Mouse (Mus musculus) neural tube, embryonic 13.5 days (tissue): ENCODE measurements around the gene Pus7. TPM values are rescaled to one million over a fixed set of nuclear protein-coding genes. Genes with fewer than 3 reads are reported as not detected.

ENCODE experiments used
- ATAC-seq: fragments of 200-750 bp; cut with Nextera tagmentation; 2 replicates; pipeline ENCODE4 v1.8.0; 2017; ENCODE audit warnings: low read depth, mild to moderate bottlenecking, moderate TSS enrichment, moderate library complexity
- H3K27ac ChIP-seq: fragments of 300-500 bp; sonication (generic); replicated peaks from 2 replicates; pipeline ENCODE4 v1.5.1; 2015; ENCODE audit warnings: moderate library complexity, mild to moderate bottlenecking, inconsistent platforms
- H3K27me3 ChIP-seq: fragments of 300-500 bp; sonication (generic); 2 replicates; pipeline ENCODE4 v1.6.1; 2015; ENCODE audit warnings: mild to moderate bottlenecking, inconsistent platforms
- H3K36me3 ChIP-seq: fragments of 300-500 bp; sonication (generic); 2 replicates; pipeline ENCODE4 v1.6.1; 2015; ENCODE audit warnings: mild to moderate bottlenecking, inconsistent platforms
- H3K4me1 ChIP-seq: fragments of 300-500 bp; sonication (generic); replicated peaks from 2 replicates; pipeline ENCODE4 v1.6.1; 2015; ENCODE audit warnings: inconsistent platforms
- H3K4me2 ChIP-seq: fragments of 300-500 bp; sonication (generic); 2 replicates; pipeline ENCODE4 v1.6.1; 2015; ENCODE audit warnings: inconsistent platforms, mild to moderate bottlenecking, moderate library complexity
- H3K4me3 ChIP-seq: fragments of 300-500 bp; sonication (generic); 2 replicates; pipeline ENCODE4 v1.5.1; 2015; ENCODE audit warnings: mild to moderate bottlenecking, inconsistent platforms
- H3K9ac ChIP-seq: fragments of 300-500 bp; sonication (generic); 2 replicates; pipeline ENCODE4 v1.6.1; 2015; ENCODE audit warnings: moderate library complexity, mild to moderate bottlenecking, inconsistent platforms
- H3K9me3 ChIP-seq: fragments of 300-500 bp; sonication (generic); 2 replicates; pipeline ENCODE4 v1.6.1; 2016; ENCODE audit warnings: inconsistent platforms
- WGBS: fragments of 180-500 bp; shearing (Covaris S2); methylation state at CpG from one replicate; pipeline ENCODE4 v1.1.7; 2015; 5-methylcytosine and 5-hydroxymethylcytosine counted together
- polyA plus RNA-seq: library from polyadenylated mRNA; unstranded; fragments of >200 nt; fragmentation: Nextera tagmentation; extraction: Ambion mirVana; gene quantifications from 2 replicates; pipeline ENCODE4 v1.2.1, GENCODE M21; 2015

The Pus7 gene
- polyA plus RNA-seq = 18.3 and 20.3 TPM in 2 replicates

GRCm38 (mm10) chr5:23782931-23783877, at the start of gene Pus7:
Gene Pus7, minus strand, starts transcription at chr5:23783711.
- peak; percentile 92 for ATAC-seq
- WGBS = under 1% methylated on average over 60 of the region's 86 CpGs

GRCm38 (mm10) chr5:23830897-23831752, 47.6 kb upstream of the Pus7 start:
- no peak overlapping the region for H3K27ac ChIP-seq
- peak overlapping the region; percentile 19 for H3K4me3 ChIP-seq
- WGBS = 41% methylated on average over 58 of the region's 58 CpGs
- H3K36me3 ChIP-seq = no peaks in the 10 kb centered on the region
- no peaks in the 10 kb centered on the region for H3K9me3 ChIP-seq
- peaks cover 3% of the 10 kb centered on the region; the same call in 1 of the 2 replicates for H3K4me1 ChIP-seq
- ATAC-seq = no peak
- H3K27me3 ChIP-seq = peaks cover 26% of the 10 kb centered on the region
- no peak overlapping the region for H3K9ac ChIP-seq
- peak overlapping the region; percentile 38 for H3K4me2 ChIP-seq

More at GRCm38 (mm10) chr5:23782931-23783877, at the start of gene Pus7:
- no peaks in the 10 kb centered on the region for H3K27me3 ChIP-seq
- peak within 1 kb of the TSS; percentile 82 for H3K9ac ChIP-seq
- no peaks in the 10 kb centered on the region for H3K36me3 ChIP-seq
- peak within 1 kb of the TSS; percentile 40; the same call in 1 of the 2 replicates for H3K27ac ChIP-seq
- H3K9me3 ChIP-seq = no peaks in the 10 kb centered on the region
- H3K4me1 ChIP-seq = peaks cover 16% of the 10 kb centered on the region
- H3K4me3 ChIP-seq = peak within 1 kb of the TSS; percentile 68
- peak within 1 kb of the TSS; percentile 72 for H3K4me2 ChIP-seq

GRCm38 (mm10) chr5:23826321-23827004, 43.0 kb upstream of the Pus7 start:
- H3K4me2 ChIP-seq = no peak overlapping the region
- H3K27ac ChIP-seq = no peak overlapping the region
- no peak overlapping the region for H3K9ac ChIP-seq
- H3K27me3 ChIP-seq = peaks cover 18% of the 10 kb centered on the region
- ATAC-seq = no peak
- peaks cover 3% of the 10 kb centered on the region; the same call in 1 of the 2 replicates for H3K4me1 ChIP-seq
- no peaks in the 10 kb centered on the region for H3K36me3 ChIP-seq
- H3K9me3 ChIP-seq = no peaks in the 10 kb centered on the region
- no peak overlapping the region for H3K4me3 ChIP-seq
- 40% methylated on average over 11 of the region's 11 CpGs for WGBS

DNA sequence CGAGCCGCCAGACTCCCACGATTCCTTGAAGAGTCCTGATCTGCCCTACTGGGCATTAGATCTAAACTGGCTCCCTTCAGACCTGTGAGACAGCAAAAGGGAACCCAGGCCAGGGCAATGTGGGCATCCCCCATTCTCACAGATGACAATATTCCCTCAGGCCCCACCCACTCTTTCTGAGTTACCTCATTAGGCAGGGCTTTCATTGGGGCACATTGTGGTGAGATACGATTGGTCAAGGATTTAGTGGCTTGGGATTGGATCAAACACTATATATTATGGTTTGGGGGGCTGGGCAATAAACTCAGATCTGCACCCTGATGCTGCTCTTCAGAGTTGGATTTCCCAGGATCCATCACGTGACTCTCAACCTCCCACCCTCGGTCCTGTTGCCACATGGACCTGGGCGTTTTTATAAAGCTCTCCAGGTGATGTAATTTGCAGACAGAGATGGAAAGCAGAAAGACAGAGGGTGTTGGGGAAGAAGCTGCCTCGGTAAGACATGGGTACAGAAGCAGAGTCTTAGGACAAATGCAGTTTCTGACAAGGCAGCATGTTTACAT, 40.7 kb upstream of the Pus7 start:
- Histone ChIP-seq H3K9me3 (no peaks in the 10 kb centered on the region), H3K4me2 (no peak overlapping the region), H3K4me3 (no peak overlapping the region), H3K27ac (no peak overlapping the region), H3K9ac (no peak overlapping the region), H3K36me3 (peaks cover 12% of the 10 kb centered on the region), H3K27me3 (no peaks in the 10 kb centered on the region), H3K4me1 (no peaks in the 10 kb centered on the region)
- ATAC-seq = no peak
- 79% methylated on average over 8 of the region's 8 CpGs for WGBS

- no peak for ATAC-seq
- WGBS = 75% methylated on average over 11 of the region's 11 CpGs
- H3K36me3 ChIP-seq = peaks cover 27% of the 10 kb centered on the region
- no peaks in the 10 kb centered on the region for H3K27me3 ChIP-seq
- H3K4me2 ChIP-seq = no peak overlapping the region
- no peak overlapping the region for H3K4me3 ChIP-seq
- no peak overlapping the region for H3K9ac ChIP-seq
- H3K9me3 ChIP-seq = no peaks in the 10 kb centered on the region
- H3K27ac ChIP-seq = no peak overlapping the region
- H3K4me1 ChIP-seq = no peaks in the 10 kb centered on the region
These were observed 38.8 kb upstream of the Pus7 start for GRCm38 (mm10) chr5:23822306-23822705.

GRCm38 (mm10) chr5:23816681-23817080, 33.2 kb upstream of the Pus7 start:
- Histone ChIP-seq H3K9me3 (no peaks in the 10 kb centered on the region), H3K4me2 (no peak overlapping the region), H3K27me3 (no peaks in the 10 kb centered on the region), H3K36me3 (peaks cover 79% of the 10 kb centered on the region), H3K27ac (no peak overlapping the region), H3K9ac (no peak overlapping the region), H3K4me1 (no peaks in the 10 kb centered on the region), H3K4me3 (no peak overlapping the region)
- ATAC-seq = no peak
- 90% methylated on average over 15 of the region's 15 CpGs for WGBS

DNA sequence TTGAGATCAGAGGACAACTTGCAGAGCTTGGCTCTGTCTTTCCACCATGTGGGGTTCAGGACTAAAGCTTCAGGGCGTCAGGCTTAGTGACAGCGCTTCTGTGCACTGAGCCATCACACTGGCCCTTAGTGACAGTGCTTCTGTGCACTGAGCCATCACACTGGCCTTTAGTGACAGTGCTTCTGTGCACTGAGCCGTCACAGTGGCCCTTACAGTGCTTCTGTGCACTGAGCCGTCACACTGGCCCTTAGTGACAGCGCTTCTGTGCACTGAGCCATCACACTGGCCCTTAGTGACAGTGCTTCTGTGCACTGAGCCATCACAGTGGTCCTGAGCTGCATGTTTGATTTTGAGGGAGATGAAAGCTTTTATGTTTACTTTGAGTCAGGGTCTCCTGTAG, 31.3 kb upstream of the Pus7 start:
- no peak overlapping the region for H3K4me2 ChIP-seq
- peaks cover 89% of the 10 kb centered on the region for H3K36me3 ChIP-seq
- no peaks in the 10 kb centered on the region for H3K27me3 ChIP-seq
- H3K4me3 ChIP-seq = no peak overlapping the region
- WGBS = 83% methylated on average over 5 of the region's 5 CpGs
- no peaks in the 10 kb centered on the region for H3K9me3 ChIP-seq
- no peak overlapping the region for H3K27ac ChIP-seq
- no peak for ATAC-seq
- no peaks in the 10 kb centered on the region for H3K4me1 ChIP-seq
- no peak overlapping the region for H3K9ac ChIP-seq

DNA sequence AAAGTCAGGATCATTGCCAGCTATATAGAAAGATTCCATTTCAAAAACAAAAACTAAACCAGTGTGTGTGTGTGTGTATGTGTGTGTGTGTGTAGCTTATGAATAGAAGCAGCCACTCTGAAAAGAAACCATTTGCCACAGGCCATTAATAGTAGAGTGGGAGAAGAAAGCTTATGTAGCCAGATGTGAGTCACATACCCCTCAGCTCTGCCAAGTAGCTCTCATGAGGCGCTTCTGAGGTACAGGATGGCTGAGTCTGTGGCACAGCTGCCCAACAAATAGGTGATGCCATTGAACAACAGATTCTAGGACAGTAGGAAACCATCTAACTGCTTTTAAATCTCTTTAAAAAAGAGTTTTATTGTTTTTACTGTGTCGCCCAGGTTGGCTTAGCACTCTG, 9.2 kb upstream of the Pus7 start:
- peaks cover 41% of the 10 kb centered on the region for H3K36me3 ChIP-seq
- 78% methylated on average over 2 of the region's 2 CpGs for WGBS
- H3K27me3 ChIP-seq = no peaks in the 10 kb centered on the region
- ATAC-seq = no peak
- H3K27ac ChIP-seq = no peak overlapping the region
- no peak overlapping the region for H3K9ac ChIP-seq
- peaks cover 10% of the 10 kb centered on the region for H3K4me1 ChIP-seq
- no peak overlapping the region for H3K4me3 ChIP-seq
- no peak overlapping the region for H3K4me2 ChIP-seq
- no peaks in the 10 kb centered on the region for H3K9me3 ChIP-seq

DNA sequence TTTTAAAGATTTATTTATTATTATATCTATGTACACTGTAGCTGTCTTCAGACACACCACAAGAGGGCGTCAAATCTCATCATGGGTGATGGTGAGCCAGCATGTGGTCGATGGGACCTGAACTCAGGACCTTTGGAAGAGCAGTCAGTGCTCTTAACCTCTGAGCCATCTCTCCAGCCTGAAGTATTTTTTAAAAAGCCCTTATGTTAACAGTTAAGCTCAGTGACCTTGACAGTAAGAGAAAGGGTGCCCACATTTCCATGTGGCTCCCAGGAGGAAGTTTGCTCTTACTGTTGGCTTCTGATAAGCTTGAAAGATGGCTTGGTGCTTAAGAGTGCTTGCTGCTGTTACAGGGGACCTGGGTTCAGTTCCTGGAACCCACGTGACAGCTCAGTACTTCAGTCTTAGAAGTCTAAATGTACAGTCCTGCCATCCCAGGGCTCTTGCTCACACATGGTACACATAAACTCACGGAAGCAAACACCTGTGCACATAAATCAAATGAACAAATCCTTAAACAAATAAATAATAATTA, 5.6 kb upstream of the Pus7 start:
- Histone ChIP-seq H3K4me2 (no peak overlapping the region), H3K4me1 (peaks cover 10% of the 10 kb centered on the region), H3K9me3 (no peaks in the 10 kb centered on the region), H3K27ac (no peak overlapping the region), H3K4me3 (no peak overlapping the region), H3K36me3 (peaks cover 15% of the 10 kb centered on the region), H3K9ac (no peak overlapping the region), H3K27me3 (no peaks in the 10 kb centered on the region)
- 93% methylated on average over 4 of the region's 4 CpGs for WGBS
- ATAC-seq = no peak

DNA sequence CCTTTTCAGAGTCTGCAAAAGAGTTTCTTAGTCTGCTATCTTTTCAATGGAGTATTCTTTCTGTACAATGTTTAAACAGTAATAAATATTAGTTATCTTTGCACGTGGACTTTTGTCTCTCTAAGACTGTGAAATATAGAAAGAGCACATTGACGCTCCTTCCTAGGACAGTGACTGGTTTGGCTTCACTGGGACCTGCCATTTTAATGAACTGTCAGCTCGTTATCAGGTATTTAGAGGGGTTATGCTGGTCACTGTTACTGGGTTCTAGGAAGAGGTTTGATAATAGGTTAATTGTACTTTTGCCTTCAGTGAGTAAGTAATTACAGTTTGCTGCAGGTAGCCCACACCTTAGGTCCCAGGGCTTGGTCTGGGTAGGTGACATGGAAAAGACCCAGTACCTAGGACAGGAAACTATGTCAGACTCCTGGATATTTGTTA, 4.9 kb upstream of the Pus7 start:
- H3K27ac ChIP-seq = peak overlapping the region; percentile 82; the same call in 1 of the 2 replicates
- H3K9ac ChIP-seq = peak overlapping the region; percentile 90
- no peaks in the 10 kb centered on the region for H3K27me3 ChIP-seq
- H3K9me3 ChIP-seq = no peaks in the 10 kb centered on the region
- peak overlapping the region; percentile 96 for H3K4me2 ChIP-seq
- WGBS = 47% methylated on average over 3 of the region's 3 CpGs
- H3K4me1 ChIP-seq = peaks cover 10% of the 10 kb centered on the region
- H3K4me3 ChIP-seq = peak overlapping the region; percentile 89
- no peak for ATAC-seq
- H3K36me3 ChIP-seq = peaks cover 12% of the 10 kb centered on the region
